8 mouse cellular contexts compared by ENCODE assay signal in genomic region chr9:15356916-15357483, GRCm38 (mm10). TPM values are rescaled to one million over a fixed set of nuclear protein-coding genes. Genes with fewer than 3 reads are reported as not detected.
DNase-seq lines count a peak whose midpoint lies in the region; ATAC-seq and TF ChIP-seq lines count a peak whose summit lies in the region.

No protein-coding gene starts in this region.

- no peak for TF ChIP-seq CTCF in lung, adult 2 months (IDR thresholded peaks at IDR 0.05; ENCODE audit: insufficient read depth, low read length)

- no peaks in the 10 kb centered on the region; the same call in 1 of the 2 replicates for H3K27me3 ChIP-seq in embryonic facial prominence, embryonic 13.5 days
- no peaks in the 10 kb centered on the region for H3K27me3 ChIP-seq in intestine, embryonic 16.5 days (replicated peaks; ENCODE audit: control insufficient read depth, insufficient read depth, low read length)
- 0 out of 2 replicates have a peak, but pooled peaks cover 19% of the 10 kb centered on the region for H3K27me3 ChIP-seq in neural tube, embryonic 13.5 days

- intact Hi-C loops in left cerebral cortex, postnatal 4 days (cut with DNase I), result no loop called here

- peak; percentile 30; the same call in 1 of the 2 replicates for ATAC-seq in embryonic facial prominence, embryonic 13.5 days (ENCODE audit: insufficient number of reproducible peaks, insufficient read depth, low FRiP score, low TSS enrichment, low read depth)
- peak; percentile 57; the same call in 1 of the 2 replicates for ATAC-seq in intestine, embryonic 16.5 days
- peak; percentile 73; the same call in 1 of the 2 replicates for ATAC-seq in neural tube, embryonic 13.5 days (ENCODE audit: low read depth)

- TF ChIP-seq POLR2A in lung, adult 2 months (IDR thresholded peaks at IDR 0.05; ENCODE audit: borderline replicate concordance, extremely low read depth, low read depth, low read length), result no peak

- peak overlapping the region; percentile 68 for H3K27ac ChIP-seq in embryonic facial prominence, embryonic 13.5 days
- H3K27ac ChIP-seq in intestine, embryonic 16.5 days (ENCODE audit: low read length), result peak overlapping the region; percentile 59; the same call in 1 of the 2 replicates
- peak overlapping the region; percentile 82 for H3K27ac ChIP-seq in neural tube, embryonic 13.5 days (replicated peaks)

- no peaks in the 10 kb centered on the region for H3K9me3 ChIP-seq in embryonic facial prominence, embryonic 13.5 days
- H3K9me3 ChIP-seq in intestine, embryonic 16.5 days (ENCODE audit: control insufficient read depth, low read length), result no peaks in the 10 kb centered on the region
- no peaks in the 10 kb centered on the region for H3K9me3 ChIP-seq in neural tube, embryonic 13.5 days

- H3K9ac ChIP-seq in embryonic facial prominence, embryonic 13.5 days, result peak overlapping the region; percentile 84
- H3K9ac ChIP-seq in intestine, embryonic 16.5 days (ENCODE audit: low read depth, low read length), result peak overlapping the region; percentile 88
- peak overlapping the region; percentile 82 for H3K9ac ChIP-seq in neural tube, embryonic 13.5 days

- no peaks in the 10 kb centered on the region; the same call in 1 of the 2 replicates for H3K4me1 ChIP-seq in lung, adult 2 months (ENCODE audit: control insufficient read depth, insufficient read depth, low read length)
- H3K4me1 ChIP-seq in embryonic facial prominence, embryonic 13.5 days, result peaks cover 13% of the 10 kb centered on the region
- H3K4me1 ChIP-seq in intestine, embryonic 16.5 days (ENCODE audit: control insufficient read depth, insufficient read depth, low read length), result peaks cover 6% of the 10 kb centered on the region; the same call in 1 of the 2 replicates
- peaks cover 17% of the 10 kb centered on the region for H3K4me1 ChIP-seq in neural tube, embryonic 13.5 days (replicated peaks)

- H3K36me3 ChIP-seq in embryonic facial prominence, embryonic 13.5 days, result peaks cover 15% of the 10 kb centered on the region
- H3K36me3 ChIP-seq in intestine, embryonic 16.5 days (ENCODE audit: control insufficient read depth, insufficient read depth, low read length), result no peaks in the 10 kb centered on the region
- H3K36me3 ChIP-seq in neural tube, embryonic 13.5 days, result peaks cover 13% of the 10 kb centered on the region

- peak overlapping the region; percentile 80 for H3K4me3 ChIP-seq in lung, adult 2 months (replicated peaks; ENCODE audit: extremely low read depth, low read depth, low read length)
- H3K4me3 ChIP-seq in embryonic facial prominence, embryonic 13.5 days, result peak overlapping the region; percentile 79
- peak overlapping the region; percentile 84 for H3K4me3 ChIP-seq in intestine, embryonic 16.5 days (ENCODE audit: low read length)
- H3K4me3 ChIP-seq in neural tube, embryonic 13.5 days, result peak overlapping the region; percentile 75

- under 1% methylated on average over 9 of the region's 9 CpGs for WGBS in lung, adult 2 months
- 1% methylated on average over 9 of the region's 9 CpGs for WGBS in embryonic facial prominence, embryonic 13.5 days
- under 1% methylated on average over 9 of the region's 9 CpGs for WGBS in intestine, embryonic 16.5 days
- under 1% methylated on average over 9 of the region's 9 CpGs for WGBS in neural tube, embryonic 13.5 days

- DNase-seq in lung, adult 2 months, result no peak
- DNase-seq in lung, postnatal 4 days, result no peak
- no peak for DNase-seq in cerebellum, adult 9-10 months
- DNase-seq in left cerebral cortex, postnatal 4 days, result no peak
- no peak for DNase-seq in kidney, adult 18-20 months

- H3K4me2 ChIP-seq in embryonic facial prominence, embryonic 13.5 days, result peak overlapping the region; percentile 67
- H3K4me2 ChIP-seq in intestine, embryonic 16.5 days (ENCODE audit: low read depth, low read length), result peak overlapping the region; percentile 53
- H3K4me2 ChIP-seq in neural tube, embryonic 13.5 days, result peak overlapping the region; percentile 83

RNA-seq across cellular contexts. Expression of gene Cep295, which starts 0.6 kb away (rescaled TPM):
- 3.1 and 3.7 TPM in 2 replicates for polyA plus RNA-seq in lung, adult 2 months (2012; rRNA removed)
- polyA plus RNA-seq in embryonic facial prominence, embryonic 13.5 days (2015; fragmentation: Nextera tagmentation; extraction: Ambion mirVana), result 20.7 and 20.8 TPM in 2 replicates
- 8.0 and 9.6 TPM in 2 replicates for polyA plus RNA-seq in intestine, embryonic 16.5 days (2015; fragmentation: Nextera tagmentation; extraction: Ambion mirVana)
- 13.7 and 13.9 TPM in 2 replicates for polyA plus RNA-seq in neural tube, embryonic 13.5 days (2015; fragmentation: Nextera tagmentation; extraction: Ambion mirVana)
- total RNA-seq in left cerebral cortex, postnatal 4 days (2021), result 10 to 100 TPM; 31.7 to 33.5 TPM

RNA-seq across cellular contexts. Expression of gene 4931406C07Rik, which starts 50.8 kb away (rescaled TPM):
- polyA plus RNA-seq in lung, adult 2 months (2012; rRNA removed), result 7.3 and 13.7 TPM in 2 replicates
- polyA plus RNA-seq in embryonic facial prominence, embryonic 13.5 days (2015; fragmentation: Nextera tagmentation; extraction: Ambion mirVana), result 13.8 TPM in 2 replicates
- polyA plus RNA-seq in intestine, embryonic 16.5 days (2015; fragmentation: Nextera tagmentation; extraction: Ambion mirVana), result 8.5 and 9.3 TPM in 2 replicates
- polyA plus RNA-seq in neural tube, embryonic 13.5 days (2015; fragmentation: Nextera tagmentation; extraction: Ambion mirVana), result 13.8 and 14.2 TPM in 2 replicates
- 10 to 100 TPM; 29.3 to 31.1 TPM for total RNA-seq in left cerebral cortex, postnatal 4 days (2021)

RNA-seq across cellular contexts. Expression of gene Taf1d, which starts 51.0 kb away (rescaled TPM):
- polyA plus RNA-seq in lung, adult 2 months (2012; rRNA removed), result 4.5 and 10.3 TPM in 2 replicates
- 96.0 and 106 TPM in 2 replicates for polyA plus RNA-seq in embryonic facial prominence, embryonic 13.5 days (2015; fragmentation: Nextera tagmentation; extraction: Ambion mirVana)
- polyA plus RNA-seq in intestine, embryonic 16.5 days (2015; fragmentation: Nextera tagmentation; extraction: Ambion mirVana), result 53.0 and 56.9 TPM in 2 replicates
- 50.8 and 53.0 TPM in 2 replicates for polyA plus RNA-seq in neural tube, embryonic 13.5 days (2015; fragmentation: Nextera tagmentation; extraction: Ambion mirVana)
- 10 to 100 TPM; 66.8 to 67.2 TPM for total RNA-seq in left cerebral cortex, postnatal 4 days (2021)
